Mouse (Mus musculus): Measurements from ENCODE around the gene Gsta4.
"Not testable (repeated sequence)": the region's sequence is repeated elsewhere in the genome, so short reads cannot be mapped to it uniquely, and the experiment has no call there.

The Gsta4 gene

GRCm38 (mm10) chr9:78179071-78179470 is 3.5 kb upstream of the Gsta4 start:
- no peak for DNase-seq

- no peak for DNase-seq
These were observed 3.1 kb downstream of the Gsta4 start for GRCm38 (mm10) chr9:78185686-78186085.

GRCm38 (mm10) chr9:78188910-78189309 is 6.3 kb downstream of the Gsta4 start:
- DNase-seq, result no peak

DNA sequence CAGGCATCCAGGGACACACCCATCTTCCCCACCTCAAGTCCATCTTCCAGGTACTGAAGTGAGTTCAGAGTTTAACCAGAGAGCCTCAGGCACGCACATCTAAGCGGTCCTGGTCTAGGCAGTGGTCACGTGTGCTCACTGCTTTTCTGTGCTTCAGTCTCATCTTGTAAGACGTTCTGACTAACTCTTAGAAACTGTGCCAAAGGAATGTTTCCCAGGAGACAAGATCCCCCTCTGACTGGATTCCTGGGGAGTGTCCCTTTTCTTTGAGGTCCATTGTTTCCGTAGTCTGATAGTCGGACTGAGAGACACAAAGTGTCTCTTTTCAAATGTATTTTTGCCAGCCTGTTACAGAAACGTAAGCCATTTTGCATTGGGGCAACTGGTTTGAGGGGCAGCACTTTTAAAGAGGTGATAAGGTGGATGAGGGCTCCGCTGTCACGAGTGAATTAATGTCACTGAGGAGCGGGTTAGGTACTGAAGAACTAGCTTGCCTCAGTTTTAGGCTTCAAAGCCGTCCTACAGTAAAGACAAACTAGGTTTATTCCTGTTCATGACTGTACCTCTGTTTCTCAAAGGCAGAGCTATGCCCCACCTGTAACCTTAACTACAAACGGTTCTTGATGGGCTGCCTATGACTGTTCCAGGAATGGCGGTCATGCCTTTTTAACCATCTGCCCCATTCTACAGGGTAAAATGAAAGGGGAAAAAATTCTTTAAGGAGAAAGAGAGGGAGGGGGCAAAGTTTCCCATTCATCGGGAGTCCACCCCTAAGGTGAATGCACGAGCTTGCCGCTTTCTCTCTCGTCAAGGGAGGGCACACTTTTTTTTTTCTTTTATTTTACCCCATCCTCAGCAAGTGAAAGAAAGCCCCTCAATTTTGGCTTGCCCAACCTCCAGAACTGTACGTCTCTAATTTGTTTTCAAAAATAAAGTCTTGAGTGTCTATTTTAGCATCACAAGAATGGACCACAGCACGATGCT is 8.4 kb downstream of the Gsta4 start:
- no peak for DNase-seq

DNA sequence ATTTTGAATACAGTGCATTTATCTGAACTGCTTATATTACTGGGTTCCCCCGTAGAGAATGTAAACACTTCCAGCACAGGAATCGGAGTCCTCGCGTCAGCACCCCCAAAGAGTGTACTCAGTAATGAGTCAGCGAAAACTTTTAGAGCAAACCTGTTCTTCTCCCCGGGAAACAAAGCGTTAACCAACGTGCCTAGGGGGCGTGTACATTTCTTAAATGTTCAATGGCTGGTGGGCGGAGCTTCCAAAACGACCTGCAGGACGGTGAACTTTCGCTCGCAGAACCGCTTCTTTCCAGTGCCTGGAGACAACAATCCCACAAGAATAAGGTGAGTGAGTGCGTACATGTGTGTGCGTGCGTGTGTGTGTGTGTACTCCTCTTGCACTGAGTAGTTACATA is 9.2 kb downstream of the Gsta4 start:
- peak; percentile 38 to 55 for DNase-seq

GRCm38 (mm10) chr9:78193902-78194597 is 11.5 kb downstream of the Gsta4 start:
- DNase-seq, result peak; percentile 65 to 79

GRCm38 (mm10) chr9:78195034-78195433 is 12.5 kb downstream of the Gsta4 start:
- peak; percentile 30 to 31 for DNase-seq

DNA sequence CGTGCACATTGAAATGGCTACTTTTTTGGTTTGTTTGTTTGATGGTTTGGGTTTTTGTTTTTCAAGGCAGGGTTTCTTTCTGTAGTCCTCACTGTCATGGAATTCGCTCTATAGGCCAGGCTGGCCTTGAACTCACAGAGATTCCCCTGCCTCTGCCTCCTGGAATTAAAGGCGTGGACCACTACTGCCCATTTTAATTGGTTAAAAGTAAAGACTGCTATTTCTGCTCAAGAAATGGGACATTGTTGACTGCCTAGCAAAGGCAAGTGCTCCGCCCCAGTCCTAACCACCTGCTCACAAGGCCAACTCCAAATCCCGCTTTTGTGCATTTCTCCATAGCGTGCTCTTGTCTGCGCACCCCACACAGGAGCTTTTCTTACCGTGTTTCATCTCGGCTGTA is 15.2 kb downstream of the Gsta4 start:
- no peak for DNase-seq

- no peak for DNase-seq
These were observed 21.6 kb downstream of the Gsta4 start for GRCm38 (mm10) chr9:78204194-78204593.

GRCm38 (mm10) chr9:78208956-78209355 is 26.4 kb downstream of the Gsta4 start:
- DNase-seq, result no peak

GRCm38 (mm10) chr9:78210079-78210478 is 27.5 kb downstream of the Gsta4 start:
- DNase-seq, result no peak

GRCm38 (mm10) chr9:78210821-78211220 is 28.2 kb downstream of the Gsta4 start:
- no peak for DNase-seq

GRCm38 (mm10) chr9:78211521-78211920 is 28.9 kb downstream of the Gsta4 start:
- no peak for DNase-seq

DNA sequence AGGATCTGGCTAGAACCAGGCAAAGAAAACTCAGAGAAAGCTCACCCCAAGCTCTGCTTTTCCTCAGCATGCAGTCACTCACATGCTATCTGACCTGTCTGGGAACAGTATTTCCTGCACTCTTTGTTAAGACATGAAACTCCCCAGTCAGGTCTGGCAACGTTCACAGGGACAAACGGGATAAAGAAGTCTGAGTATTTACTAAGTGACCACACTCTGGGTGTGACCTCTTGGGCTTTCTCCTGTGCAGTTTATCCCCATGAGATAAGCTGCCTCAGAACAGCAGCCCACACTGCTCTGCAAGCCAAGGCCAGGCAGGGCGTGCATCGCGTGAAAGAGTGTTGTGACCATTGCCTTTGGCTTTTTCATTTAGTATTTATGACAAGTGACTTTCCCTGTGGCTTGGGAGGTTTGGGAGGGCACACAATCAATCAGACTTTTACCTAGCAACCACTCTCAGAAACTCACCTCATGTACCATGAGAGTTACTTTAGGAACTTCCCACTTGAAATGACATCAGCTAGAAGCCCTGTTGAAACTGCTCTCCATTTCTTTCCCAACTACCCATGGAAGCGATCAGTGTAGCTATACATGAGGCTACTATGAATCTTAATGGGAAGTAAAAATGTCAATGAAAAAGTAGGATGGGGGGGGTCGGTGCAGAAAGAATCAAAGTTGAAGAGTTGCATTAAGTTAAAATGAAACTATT is 29.9 kb downstream of the Gsta4 start:
- no peak for DNase-seq

DNA sequence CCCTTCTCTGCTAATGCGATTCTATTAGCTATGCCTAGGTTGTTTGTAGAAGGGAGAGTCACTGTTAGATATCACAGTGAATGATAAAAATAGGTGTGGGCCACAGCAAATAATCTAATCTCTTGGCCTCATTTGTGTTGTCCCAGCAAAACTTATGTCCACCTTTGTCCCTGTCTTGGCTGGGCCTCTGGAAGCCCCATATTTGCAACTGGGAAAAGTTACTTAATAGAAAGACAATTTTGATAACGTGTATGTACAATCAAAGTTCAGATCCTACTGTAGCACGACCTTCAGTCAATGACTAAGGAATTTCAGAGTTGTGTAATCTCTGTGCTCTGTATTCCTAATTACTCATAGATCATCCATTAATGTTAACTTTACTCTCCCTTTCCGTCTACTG is 34.5 kb downstream of the Gsta4 start:
- no peak for DNase-seq

DNA sequence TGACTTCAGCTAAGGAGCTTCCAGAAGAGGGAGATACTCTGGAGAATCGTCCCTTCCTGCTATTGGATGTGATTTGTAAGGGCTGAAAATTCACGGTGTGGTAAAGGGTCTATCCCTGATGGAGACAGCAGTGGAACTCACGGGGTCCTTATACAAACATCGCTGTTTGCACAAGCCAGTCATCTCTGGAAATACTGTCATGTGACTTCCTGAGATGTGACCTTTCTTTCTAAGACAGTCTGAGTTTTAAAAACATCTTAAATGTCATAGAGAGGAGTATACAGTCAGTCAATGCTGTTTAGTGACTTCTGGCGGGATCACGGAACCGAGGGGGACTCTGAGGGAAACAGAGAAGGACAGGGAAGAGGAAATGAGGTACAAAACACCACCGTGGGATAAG is 40.0 kb downstream of the Gsta4 start:
- DNase-seq, result no peak

GRCm38 (mm10) chr9:78223221-78223902 is 40.8 kb downstream of the Gsta4 start:
- DNase-seq, result no peak

GRCm38 (mm10) chr9:78224418-78224817 is 41.8 kb downstream of the Gsta4 start:
- no peak for DNase-seq

- DNase-seq, result no peak
These were observed 42.7 kb downstream of the Gsta4 start for GRCm38 (mm10) chr9:78225304-78225703.

DNA sequence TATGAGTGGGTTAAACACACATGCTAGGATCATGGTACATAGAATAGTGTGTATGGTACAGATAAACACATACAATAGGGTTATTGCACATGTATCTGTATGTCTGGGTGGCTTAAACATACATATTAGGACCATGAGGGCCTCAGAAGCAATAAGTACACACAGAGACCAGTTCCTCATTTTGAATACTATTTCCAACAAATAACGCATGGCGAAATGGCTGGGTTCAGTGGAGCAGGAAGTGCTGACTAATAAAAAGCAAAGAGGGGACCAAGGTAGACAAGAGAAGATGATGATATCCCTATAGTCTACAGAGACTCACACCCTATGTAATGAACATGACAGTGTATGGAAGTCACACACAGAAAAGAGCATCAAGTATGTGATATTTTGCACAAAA is 45.5 kb downstream of the Gsta4 start:
- DNase-seq, result no peak

DNA sequence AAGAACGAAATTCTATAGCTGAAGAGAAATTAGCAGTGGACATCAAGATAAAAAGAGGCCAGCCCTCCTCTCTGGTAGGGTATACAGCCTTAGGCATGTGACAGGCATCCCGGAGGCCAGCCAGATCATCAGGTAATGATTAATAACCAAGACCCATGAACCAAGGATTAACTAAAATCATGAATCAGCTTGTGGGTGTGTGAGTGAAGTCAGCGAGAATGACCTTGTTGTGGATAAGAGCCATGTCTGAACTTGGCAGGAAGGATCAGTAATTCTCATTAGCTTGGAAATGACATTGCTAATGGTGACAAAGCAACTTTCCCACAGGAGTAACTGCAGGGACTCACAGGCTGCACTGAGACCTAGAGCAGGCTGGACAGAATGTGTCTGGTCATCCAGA is 47.1 kb downstream of the Gsta4 start:
- not testable (repeated sequence) for DNase-seq

DNA sequence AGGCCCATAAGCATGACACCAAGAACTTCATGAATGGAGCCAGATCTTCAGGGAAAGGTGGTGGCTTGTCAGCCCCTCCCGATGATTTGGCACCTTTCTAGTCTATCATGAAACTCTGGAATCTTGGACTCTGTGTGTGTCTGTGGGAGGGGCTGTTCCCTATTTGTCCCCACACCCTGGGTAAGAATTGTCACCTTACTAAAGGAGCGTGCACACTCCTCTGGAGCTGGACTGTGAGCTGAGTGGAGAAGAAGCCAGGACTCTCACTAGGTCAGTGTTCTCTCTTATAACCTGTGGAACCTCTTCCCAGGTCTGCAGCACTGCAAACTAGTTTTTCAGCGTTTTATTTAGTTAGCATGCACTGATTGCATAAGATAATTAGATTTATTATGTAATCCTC is 47.9 kb downstream of the Gsta4 start, which contains the start of gene Gsta1:
Gsta1 (plus strand) TSS at position 196 of the 400 bp plus-strand sequence.
- not testable (repeated sequence) for DNase-seq
